Mouse (Mus musculus): ENCODE data around the gene Arrdc4.

GRCm38 (mm10) chr7:68717988-68718387 is 31.1 kb downstream of the Arrdc4 start:
- no peak for TF ChIP-seq CTCF (IDR thresholded peaks at IDR 0.05; ENCODE audit: control insufficient read depth, insufficient read depth, low read length)
- no peak for TF ChIP-seq POLR2A (IDR thresholded peaks at IDR 0.05; ENCODE audit: borderline replicate concordance, control insufficient read depth, low read depth, low read length)

All from bone marrow, adult 2 months (tissue).